Mouse (Mus musculus): ENCODE results near the gene Prdx6.
A peak's percentile ranks its signal among the peaks of the same experiment; 100 is the strongest.

Gene Prdx6

DNA sequence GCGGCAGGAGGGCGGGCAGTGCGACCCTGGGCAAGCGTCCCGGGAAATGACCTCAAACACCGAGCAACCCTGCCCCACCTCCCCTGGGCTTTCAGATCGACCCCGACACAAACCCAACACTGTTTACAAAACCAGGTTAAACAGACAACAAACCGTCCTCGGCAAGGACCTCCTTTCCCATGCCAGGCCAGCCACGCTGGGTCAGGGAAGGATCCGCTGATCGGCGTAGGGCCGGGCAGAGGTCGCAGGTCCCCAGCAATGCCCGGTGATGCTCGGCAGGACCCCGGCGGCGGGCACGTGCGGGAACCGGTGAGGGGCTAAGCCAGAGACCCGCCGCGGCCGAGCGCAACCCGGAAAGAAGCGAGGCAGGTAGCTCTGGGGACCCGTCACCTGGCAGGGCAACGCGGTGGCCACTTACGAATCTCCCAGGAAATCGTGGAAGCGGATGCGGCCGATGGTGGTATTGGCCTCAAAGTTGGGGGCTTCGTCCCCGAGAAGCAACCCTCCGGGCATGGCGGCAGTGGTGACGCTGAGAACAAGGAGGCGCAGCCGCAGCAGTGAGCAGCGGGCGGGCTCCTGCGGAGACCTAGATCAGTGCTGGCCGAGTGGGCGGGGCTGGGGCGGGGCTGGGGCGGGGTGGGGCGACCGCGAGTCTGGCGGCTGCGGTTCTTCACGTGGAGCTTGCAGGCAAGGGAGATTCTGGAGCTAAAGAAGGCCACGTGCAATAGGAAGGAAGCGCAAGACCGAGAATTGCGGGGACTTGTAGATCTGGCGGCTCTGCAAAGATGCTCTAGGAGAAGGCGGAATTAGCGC lies at the start of gene Prdx6:
Gene Prdx6, minus strand, starts transcription at position 616 of the 813 bp plus-strand sequence.
- peak; percentile 75 for DNase-seq (ENCODE audit: low spot score)

DNA sequence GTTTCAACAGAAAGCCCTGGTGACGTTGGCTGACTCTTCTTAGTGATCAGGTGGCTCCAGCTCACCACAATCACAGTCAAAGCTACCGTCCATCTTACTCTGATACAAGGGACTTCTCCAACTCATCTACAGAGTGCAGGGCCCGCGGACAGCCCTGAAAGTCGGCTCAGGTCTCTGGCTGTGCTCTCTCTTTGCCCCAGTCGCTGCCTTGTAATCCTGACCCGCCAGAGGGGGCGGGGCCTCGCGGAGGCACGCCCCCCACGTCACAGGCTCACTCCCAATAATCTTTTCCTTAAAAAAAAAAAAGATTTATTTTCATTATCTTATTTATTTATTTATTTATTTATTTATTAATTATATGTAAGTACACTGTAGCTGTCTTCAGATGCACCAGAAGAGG lies 37.2 kb upstream of the Prdx6 start:
- no peak for DNase-seq (ENCODE audit: low spot score)

DNA sequence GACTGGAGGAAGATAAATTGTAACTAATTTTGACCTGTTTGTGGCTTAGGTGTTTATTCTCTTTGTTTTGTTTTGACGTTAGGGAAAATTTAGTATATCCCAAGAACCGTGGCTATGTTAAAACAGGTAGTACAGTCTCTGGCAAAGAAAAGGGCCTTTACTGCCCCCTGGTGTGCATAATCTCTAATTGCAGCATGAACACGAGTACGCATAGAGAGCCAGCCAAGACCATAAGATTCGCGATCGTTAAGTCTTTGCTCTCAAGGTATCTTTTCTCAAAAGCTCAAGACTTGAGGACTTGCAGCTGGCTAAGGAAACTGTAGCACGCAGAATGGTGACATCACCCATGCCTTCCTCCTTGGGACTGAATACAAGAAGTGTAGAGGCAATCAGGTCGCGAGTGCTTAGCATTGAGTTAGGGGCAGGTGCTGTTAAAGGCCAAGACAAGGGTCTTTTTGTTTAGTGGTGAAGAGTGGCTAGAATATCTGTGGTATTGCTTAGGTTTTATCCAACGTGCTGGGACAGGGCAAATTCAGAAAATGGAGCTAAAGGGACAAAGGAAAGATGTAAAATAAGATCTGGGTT lies 35.8 kb upstream of the Prdx6 start:
- peak; percentile 8 for DNase-seq (ENCODE audit: low spot score)

DNA sequence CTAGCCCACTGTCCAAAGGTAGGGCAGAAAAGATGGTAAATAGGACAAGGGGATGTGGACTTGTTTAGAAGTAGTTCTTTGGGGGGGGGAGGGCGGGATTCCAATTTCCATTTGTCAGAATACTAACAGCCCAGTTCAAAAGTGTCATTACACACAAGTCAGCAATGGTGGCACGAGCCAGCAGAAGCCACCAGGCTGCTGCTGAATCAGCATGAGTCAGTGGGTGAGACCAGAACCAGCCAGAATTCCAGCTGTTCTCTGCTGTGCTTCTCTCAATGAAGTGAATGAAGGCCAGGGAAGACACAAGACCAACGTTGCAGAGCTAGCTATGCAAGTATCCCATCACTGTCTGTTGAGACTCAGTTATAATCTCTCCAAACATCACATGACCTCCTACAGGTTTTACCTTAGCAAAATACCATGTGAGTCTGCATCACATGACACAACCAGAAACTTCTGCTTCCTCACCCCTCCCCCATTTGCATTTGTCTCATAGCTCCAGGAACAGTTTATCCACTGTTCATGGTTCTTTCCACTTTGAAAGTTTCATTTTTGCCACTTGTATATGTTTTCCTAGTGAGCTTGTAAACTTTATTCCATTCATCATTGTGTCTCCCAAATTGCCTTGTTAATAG lies 30.2 kb upstream of the Prdx6 start:
- DNase-seq (ENCODE audit: low spot score): no peak

DNA sequence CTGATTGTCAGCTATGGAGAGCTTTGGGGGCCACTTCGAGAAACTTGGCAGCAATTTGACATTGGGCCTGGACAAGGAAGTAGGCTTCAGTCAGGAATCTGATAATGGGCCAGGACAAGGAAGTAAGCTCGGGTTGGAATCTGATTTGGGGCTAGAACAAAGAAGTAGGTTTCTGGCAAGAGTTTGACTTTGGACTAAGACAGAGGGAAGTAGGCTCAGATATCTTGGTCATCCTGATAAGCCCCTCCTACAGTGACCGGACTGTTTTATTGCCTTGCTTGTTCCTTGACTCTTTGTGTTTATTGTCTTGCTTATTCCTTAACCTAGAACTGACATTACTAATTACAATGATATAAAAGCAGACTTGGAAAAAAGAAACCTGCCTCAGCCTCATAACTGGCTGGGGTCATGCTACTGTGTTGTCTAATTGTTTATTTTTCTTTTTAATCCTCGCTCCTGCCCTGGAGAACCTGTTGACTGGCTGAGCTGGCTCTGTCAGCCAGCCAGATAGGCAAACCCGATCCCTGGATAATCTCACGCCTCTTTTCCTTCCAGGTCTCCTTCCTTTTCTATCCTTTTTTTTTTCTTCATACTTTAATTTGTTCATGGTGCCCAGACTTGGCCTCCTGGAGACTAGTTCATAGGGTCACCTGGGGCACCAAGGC lies 28.4 kb upstream of the Prdx6 start:
- DNase-seq (ENCODE audit: low spot score): no peak

DNA sequence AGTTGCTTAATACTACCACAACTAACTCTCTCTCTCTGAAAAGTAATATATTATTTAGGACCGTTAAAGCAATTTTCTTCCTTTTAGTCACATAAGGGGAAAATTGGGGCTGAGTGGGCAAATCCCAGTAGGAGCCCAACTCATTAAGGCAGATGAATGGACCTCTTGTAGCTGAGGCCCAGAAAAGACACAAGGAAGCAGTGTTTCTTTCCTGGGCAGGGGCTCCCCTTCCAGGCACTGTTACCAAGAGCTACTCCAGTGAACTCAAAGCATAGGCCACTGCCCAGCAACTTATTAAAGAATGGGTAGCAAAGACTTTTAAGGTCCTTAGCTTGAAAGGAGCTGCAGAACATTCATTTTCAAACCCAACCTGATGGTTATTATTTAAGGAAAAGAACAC lies 22.5 kb upstream of the Prdx6 start:
- DNase-seq (ENCODE audit: low spot score): no peak

DNA sequence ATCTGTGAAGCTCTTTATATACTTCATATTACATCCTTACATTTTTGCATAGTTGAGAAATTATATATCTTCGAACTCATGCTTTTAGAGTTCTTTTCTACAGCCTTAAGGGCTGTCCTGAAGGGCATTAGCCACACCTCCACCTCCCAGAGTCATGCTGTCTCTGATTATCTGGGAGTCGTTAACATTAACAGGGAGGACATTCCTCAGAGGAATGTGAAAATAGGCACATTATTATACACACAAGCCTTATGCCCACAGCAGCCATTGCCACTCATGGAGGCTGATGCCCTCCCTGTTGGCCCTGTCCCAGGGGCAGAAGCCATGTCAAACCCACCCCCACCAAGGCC lies 20.4 kb upstream of the Prdx6 start:
- no peak for DNase-seq (ENCODE audit: low spot score)

DNA sequence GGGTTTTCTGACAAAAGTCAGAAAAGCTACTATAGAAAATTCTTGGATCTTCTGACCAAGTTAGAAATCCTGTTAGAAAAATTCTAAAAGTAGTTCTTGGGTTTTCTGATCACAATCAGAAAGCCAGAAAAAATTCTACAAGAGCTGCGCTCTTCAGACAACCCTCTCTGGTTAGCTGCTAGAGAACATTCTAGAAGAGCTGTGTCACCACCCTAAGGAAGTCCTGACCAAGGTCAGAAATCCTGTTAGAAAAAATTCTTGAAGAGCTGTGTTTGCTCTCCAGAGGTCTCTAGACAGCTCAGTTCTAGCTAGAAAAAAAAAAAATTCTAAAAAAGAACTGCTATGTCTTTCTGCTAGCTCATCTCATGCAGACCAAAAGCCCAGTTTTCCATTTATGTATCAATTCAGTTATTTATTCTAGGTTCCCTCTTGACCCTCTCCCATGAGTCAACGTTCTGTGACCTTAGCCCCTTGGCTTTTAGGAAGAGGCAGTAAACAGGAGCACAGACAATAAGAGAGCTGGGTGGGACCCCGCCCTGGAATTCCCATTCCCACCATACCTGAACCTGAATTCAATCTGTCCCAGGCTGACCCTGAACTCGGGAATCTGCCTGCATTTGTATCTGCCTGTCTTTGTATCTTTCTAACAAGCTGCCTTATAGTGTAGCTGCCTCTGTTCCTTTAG lies 19.9 kb upstream of the Prdx6 start:
- DNase-seq (ENCODE audit: low spot score): no peak

DNA sequence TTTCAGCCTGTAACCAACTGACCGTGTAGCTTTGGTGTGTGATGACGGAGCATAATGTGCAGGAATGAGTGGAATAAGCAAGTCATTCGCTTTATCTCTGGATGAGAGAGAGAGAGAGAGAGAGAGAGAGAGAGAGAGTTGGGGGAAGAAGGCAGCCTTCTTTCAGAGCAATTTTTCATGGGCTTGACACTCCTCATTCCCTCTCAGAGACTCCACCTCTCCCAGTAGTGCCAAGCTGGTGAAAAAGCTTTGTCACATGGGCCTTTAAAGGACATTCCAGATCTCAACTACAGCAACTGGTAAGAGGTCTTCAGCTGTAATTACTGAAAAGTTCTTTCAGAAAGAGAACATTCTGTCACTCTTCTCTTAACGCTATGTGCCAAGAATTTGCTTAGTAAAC lies 18.3 kb upstream of the Prdx6 start:
- no peak for DNase-seq (ENCODE audit: low spot score)

DNA sequence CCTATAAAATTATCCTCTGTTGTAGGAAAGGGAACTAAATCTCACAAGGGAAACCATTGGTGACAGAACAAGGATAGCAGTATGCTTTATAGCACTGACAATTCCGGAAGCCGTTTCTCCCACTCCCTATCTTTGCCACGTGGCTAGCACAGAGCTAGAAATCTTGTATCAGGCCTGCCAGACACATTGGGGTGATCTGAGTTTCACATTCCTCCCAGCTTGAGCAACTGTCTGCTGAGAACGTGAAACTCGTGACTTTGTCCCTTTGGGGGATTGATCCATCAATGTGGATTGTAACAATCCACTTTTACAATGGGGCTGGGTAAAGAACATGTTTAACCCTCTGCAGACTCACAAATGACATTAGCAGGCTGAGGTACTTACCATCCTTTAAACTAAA lies 17.9 kb upstream of the Prdx6 start:
- no peak for DNase-seq (ENCODE audit: low spot score)

DNA sequence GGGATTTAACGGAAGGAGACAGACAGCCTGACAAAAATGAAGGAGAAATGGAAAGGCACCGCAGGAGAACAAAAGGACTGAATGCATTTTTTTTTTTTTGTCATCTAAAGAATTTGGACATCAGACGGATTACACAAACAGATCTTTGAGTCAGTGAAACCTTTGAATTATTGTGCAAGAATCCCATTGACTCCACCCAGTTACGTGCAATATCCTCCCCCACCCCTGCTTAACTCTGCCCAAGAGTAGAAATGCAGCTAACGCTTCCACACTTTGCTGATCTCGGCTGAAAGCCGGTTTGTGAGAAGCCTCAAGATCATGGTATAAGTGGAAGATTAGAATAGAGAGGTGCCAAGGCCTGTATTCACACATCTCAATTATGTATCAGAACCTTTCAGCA lies 17.1 kb upstream of the Prdx6 start:
- DNase-seq (ENCODE audit: low spot score): no peak

DNA sequence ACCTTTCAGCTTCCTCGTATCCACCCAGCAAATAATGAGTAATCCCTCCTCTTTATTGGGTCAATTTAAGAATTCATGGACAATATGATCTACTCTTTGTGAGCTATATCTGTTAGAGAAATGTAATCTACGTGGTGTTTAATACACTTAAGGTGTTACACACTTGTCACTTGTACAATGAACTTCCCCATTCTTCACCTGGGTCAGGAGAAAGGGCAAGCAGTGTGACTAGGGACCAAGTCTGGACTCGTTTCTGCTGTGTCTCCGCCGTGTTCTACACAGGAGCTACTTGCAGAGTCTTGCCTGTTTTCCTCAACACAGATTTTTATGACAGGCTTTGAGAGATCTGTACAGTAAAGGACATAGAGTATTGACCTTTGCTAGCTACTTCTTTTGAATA lies 13.9 kb upstream of the Prdx6 start:
- DNase-seq (ENCODE audit: low spot score): no peak

DNA sequence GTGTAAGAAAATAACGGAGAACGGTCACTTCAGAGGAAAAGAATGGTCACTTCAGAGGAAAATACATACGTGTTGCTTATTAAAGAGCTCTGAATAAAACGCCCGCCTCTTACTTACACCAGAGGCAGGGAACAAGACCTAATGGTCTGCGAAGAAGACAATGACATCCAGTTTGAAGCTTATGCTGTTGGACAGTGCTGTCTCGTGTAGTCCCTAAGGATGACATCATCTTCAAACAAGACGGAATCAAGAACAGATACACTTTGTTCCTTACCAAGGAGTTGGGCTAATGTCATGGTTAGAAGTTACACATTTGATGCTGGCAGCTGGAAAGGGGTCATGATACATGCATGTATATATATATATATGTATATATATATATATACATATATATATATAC lies 12.6 kb upstream of the Prdx6 start:
- no peak for DNase-seq (ENCODE audit: low spot score)

DNA sequence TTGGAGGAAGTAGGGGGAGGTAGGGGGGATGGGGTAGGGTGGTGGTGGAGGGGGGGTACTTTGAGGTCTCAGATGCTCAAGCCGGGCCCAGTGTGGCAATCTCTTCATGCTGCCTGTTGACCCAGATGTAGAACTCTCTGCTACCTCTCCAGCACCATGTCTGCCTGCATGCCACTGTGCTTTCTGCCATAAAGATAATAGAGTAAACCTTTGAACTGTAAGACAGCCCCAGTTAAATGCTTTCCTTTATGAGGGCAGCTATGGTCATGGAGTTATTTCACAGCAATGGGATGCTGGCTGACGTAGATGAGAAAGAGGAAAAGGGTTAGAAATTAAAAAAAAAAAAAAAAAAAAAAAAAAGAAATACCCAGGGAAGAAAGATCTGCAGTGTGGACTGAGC lies 11.5 kb upstream of the Prdx6 start:
- no peak for DNase-seq (ENCODE audit: low spot score)

DNA sequence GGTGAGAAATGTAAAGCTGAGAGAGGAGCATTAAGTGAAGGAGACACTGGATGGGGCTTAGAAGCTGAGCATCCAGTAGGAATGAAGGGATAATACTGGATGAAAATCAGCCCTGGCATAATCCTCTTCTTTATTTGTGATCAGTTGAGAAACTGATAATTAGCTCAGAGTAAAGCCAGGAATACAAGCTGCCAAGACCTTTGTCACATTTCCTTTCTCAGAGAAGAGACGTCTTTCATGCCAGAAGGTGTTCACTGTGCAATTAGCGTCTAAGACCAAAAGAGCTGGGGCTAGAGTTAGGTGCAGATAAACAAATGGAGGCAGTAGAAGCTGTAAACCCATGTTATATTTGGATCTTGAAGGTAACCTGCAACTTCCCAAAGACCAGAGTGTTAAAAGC lies 9.7 kb upstream of the Prdx6 start:
- no peak for DNase-seq (ENCODE audit: low spot score)

DNA sequence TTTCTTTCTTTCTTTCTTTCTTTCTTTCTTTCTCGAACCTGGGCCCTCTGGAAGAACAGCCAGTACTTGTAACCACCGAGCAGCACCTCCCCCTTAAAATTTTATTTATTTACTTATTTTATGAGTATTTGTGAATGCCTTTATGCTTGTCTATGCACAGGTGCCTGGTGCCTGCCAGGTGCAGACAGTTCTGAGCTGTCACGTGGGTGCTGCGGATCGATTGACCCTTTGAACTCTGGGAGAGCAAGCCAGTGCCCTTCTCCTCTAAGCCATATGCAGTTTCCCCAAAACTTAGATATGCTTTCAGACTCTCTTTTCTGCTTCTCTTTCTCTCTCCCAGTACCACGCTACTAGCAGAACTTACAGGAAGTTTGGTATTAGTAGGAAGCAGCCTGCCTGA lies 8.1 kb upstream of the Prdx6 start:
- DNase-seq (ENCODE audit: low spot score): no peak

DNA sequence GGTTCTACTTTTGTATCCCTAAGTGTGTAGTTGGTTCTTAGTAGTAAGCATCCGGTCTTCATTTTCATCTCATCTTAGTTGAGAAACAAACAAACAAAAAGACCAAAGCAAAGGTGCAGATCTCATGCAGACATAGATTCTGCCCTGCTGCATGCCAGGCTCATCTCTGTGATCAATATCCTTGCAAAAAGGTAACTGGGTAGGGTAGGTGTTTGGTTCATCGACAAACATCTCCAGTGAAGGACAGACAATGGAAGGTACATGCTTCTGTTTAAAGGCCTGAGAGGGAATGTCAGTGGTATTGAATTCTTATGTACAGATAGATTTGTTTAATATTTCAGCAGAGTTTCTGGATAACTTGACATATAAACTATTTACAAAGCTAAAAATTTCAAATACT lies 7.3 kb upstream of the Prdx6 start:
- DNase-seq (ENCODE audit: low spot score): no peak

DNA sequence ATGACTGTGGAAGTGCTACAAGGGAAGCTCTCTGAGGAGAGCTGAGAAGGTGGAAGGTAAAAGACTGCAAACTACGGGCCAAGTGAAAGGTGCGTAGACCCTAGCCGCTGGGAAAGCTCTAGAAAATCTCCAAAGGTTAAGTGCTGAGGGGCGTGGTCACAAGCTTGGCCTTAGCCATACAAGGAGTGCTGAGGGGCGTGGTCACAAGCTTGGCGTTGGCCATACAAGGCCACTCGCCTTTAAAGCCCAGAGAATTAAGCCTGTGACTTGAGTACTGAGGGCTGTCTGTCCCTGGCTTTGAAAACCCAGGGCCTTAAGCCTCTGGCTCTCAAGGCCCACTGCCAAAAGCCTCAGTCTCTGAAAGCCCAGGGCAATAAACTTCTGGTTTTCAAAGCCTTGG lies 5.9 kb upstream of the Prdx6 start:
- DNase-seq (ENCODE audit: low spot score): no peak

DNA sequence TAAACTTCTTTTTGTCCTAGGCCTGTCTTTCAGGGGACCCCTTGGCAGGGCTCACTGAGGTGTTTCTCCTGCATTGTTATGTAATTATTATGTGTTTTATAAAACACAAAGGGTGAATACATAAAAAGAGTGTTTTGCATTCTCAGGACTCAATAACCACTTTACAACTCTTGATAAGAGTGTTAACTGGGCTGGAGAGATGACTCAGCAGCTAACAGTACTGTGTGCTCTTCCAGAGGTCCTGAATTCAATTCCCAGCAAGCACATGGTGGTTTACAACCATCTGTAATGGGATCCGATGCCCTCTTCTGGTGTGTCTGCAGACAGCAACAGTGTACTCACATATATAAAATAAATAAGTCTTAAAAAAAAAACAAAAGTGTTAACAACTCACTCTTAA lies 3.3 kb upstream of the Prdx6 start:
- no peak for DNase-seq (ENCODE audit: low spot score)

DNA sequence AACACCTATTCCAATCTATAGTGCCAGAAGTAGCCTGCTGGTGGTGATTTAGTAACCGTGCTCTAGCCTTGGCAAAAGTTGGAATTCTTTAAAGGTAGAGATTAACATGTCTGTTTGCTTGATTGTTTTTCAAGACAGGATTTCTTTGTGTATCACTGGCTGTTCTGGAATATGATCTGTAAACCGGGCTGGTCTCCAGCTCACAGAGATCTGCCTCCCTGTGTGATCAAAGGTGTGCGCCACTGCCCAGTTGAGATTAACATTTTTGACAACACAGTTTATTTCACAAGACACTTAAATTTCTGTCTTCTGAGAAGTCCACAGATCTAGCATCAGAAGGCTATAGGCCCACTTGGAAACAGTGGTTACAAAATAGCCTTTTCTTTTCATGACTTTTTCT lies 1.9 kb upstream of the Prdx6 start:
- no peak for DNase-seq (ENCODE audit: low spot score)

DNA sequence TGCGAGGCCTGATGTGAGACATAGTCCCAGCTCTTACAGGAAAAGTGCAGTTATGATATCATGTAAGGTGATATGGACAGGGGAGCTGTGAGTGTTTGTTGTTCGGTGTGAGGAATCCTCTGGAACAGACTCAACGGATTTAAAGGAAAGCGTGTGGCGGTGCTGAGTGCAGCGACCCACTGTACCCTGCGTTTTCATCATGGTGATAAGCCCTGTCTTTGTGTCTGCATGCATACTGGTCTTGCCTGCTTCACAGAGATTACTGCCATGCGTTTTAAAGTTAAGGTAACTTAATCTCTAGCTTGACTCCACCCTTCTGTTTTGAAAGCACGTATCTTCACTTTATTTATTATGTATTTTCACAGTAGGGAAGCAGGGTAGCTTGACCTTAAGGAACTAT lies 1.3 kb upstream of the Prdx6 start:
- DNase-seq (ENCODE audit: low spot score): no peak

DNA sequence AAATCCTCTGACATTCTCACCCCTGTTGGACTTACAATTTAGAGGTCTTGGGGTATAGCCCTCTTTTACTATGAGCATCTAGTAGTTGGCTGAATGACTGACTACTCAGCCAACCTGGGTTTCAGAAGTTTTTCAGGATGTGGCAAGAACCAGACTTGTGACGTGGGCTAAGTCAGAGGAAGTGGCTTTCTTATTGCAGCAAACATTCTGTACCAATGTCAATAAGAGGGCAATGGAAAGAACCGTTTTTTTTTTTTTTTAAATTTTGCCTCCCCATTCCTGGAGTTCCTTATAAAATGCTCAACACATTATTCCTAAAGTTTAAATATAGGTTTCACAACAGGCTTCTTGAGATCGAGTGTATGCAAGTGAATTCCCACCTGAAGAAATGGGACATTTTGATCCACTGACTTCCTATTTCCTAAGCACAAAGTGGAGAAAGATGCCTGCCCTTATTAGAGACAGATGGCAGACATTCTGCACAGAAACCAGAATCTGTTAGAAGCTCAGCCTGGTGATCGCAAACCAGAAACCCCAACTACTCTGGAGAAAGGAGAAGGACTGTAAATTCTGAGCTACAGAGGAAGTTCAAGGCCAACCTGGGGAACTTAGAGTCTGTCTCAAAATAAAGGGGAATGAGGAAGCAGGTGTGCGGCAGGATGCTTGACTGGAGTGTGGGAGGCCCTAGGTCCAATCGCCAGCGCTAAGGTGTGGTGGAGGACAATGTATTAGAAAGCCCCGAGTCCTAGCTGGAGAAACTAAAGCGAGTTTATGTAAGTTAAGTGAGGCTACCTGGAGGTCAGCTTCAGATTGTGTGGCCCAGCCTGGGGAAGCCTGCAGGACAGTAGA lies 622 bp upstream of the Prdx6 start:
- no peak for DNase-seq (ENCODE audit: low spot score)
